Mouse (Mus musculus): ENCODE results near the gene Rdh9. TPM values are rescaled to one million over a fixed set of nuclear protein-coding genes. Genes with fewer than 3 reads are reported as not detected.
"Not testable (repeated sequence)": the region's sequence is repeated elsewhere in the genome, so short reads cannot be mapped to it uniquely, and the experiment has no call there.

The Rdh9 gene
- total RNA-seq, 2 experiments from 2014 or later = 0.33 to 0.48 TPM

GRCm38 (mm10) chr10:127835292-127835691 lies 59.1 kb downstream of the Rdh9 start:
- H3K27ac ChIP-seq = no peak overlapping the region
- no peak for DNase-seq
- intact Hi-C loops (cut with DNase I) = no loop called here
- no peak overlapping the region for H3K4me3 ChIP-seq
- no peak for TF ChIP-seq CTCF (IDR thresholded peaks at IDR 0.05)

- H3K4me3 ChIP-seq; DNase-seq; intact Hi-C loops (cut with DNase I); H3K27ac ChIP-seq: not testable (repeated sequence)
Measured at GRCm38 (mm10) chr10:127837793-127838192, 61.6 kb downstream of the Rdh9 start.

GRCm38 (mm10) chr10:127838539-127838938 lies 62.4 kb downstream of the Rdh9 start:
- intact Hi-C loops (cut with DNase I) = no loop called here
- no peak for DNase-seq
- no peak for TF ChIP-seq CTCF (IDR thresholded peaks at IDR 0.05)
- Histone ChIP-seq H3K27ac (no peak overlapping the region), H3K4me3 (no peak overlapping the region)

- intact Hi-C loops (cut with DNase I) = no loop called here
- TF ChIP-seq CTCF (IDR thresholded peaks at IDR 0.05) = no peak
- H3K4me3 ChIP-seq = no peak overlapping the region
- no peak overlapping the region for H3K27ac ChIP-seq
- DNase-seq = no peak
Measured at GRCm38 (mm10) chr10:127840776-127841175, 64.6 kb downstream of the Rdh9 start.

Other genes starting within 250 kb of the Rdh9 start
- gene Nxph4, start 241.8 kb upstream of the Rdh9 start, total RNA-seq (2021) = under 1 TPM; 0.17 to 0.23 TPM
- 10 to 100 TPM; 34.6 to 71.3 TPM for gene Lrp1, start 155.2 kb upstream of the Rdh9 start, total RNA-seq (2021)
- 10 to 100 TPM; 17.1 to 18.9 TPM for gene Stat6, start 133.4 kb upstream of the Rdh9 start, total RNA-seq (2021)
- gene Nemp1, start 109.5 kb upstream of the Rdh9 start, total RNA-seq (2021) = 1 to 10 TPM; 1.5 to 2.1 TPM
- 1 to 10 TPM; 2.8 to 3.2 TPM for gene Nab2, start 107.8 kb upstream of the Rdh9 start, total RNA-seq (2021)
- not detected for gene Myo1a, start 71.2 kb upstream of the Rdh9 start, total RNA-seq (2021)
- not detected for gene Tac2, start 51.9 kb upstream of the Rdh9 start, total RNA-seq (2021)
- gene Zbtb39, start 36.8 kb upstream of the Rdh9 start, total RNA-seq (2021) = 1 to 10 TPM; 6.6 to 7.2 TPM
- under 1 TPM; 0.22 to 0.36 TPM for gene Gpr182, start 24.7 kb upstream of the Rdh9 start, total RNA-seq (2021)
- gene Rdh1, start 16.7 kb upstream of the Rdh9 start, total RNA-seq (2021) = under 1 TPM; 0.05 to 0.06 TPM
- not detected for gene Rdh16f1, start 16.6 kb upstream of the Rdh9 start, total RNA-seq (2021)
- not detected for gene Rdh16, start 24.8 kb downstream of the Rdh9 start, total RNA-seq (2021)
- not detected for gene Rdh19, start 73.5 kb downstream of the Rdh9 start, total RNA-seq (2021)
- not detected for gene Rdh16f2, start 90.1 kb downstream of the Rdh9 start, total RNA-seq (2021)
- gene Rdh7, start 112.4 kb downstream of the Rdh9 start, total RNA-seq (2021) = not detected
- not detected for gene Sdr9c7, start 122.1 kb downstream of the Rdh9 start, total RNA-seq (2021)
- not detected for gene Hsd17b6, start 231.2 kb downstream of the Rdh9 start, total RNA-seq (2021)
- gene Prim1, start 238.8 kb downstream of the Rdh9 start, total RNA-seq (2021) = under 1 TPM; 0.61 to 0.95 TPM